Mouse (Mus musculus) cerebral cortex, adult 2 months (tissue): ENCODE data around the gene Ddit4l.

Experiments used
- WGBS: fragments of 180-500 bp; shearing (Covaris S2); methylation state at CpG from one replicate; pipeline ENCODE4 v1.1.7; 2018; 5-methylcytosine and 5-hydroxymethylcytosine counted together

Ddit4l gene

GRCm38 (mm10) chr3:137647427-137648100, 26.2 kb downstream of the Ddit4l start:
- WGBS: 42% methylated on average over 12 of the region's 12 CpGs

GRCm38 (mm10) chr3:137649112-137649511, 27.7 kb downstream of the Ddit4l start:
- 34% methylated on average over 5 of the region's 5 CpGs for WGBS

GRCm38 (mm10) chr3:137652853-137653252, 31.4 kb downstream of the Ddit4l start:
- WGBS: 89% methylated on average over 2 of the region's 2 CpGs

GRCm38 (mm10) chr3:137671224-137671623, 49.8 kb downstream of the Ddit4l start, which contains the start of gene Gm21962:
TSS of gene Gm21962 (plus strand) at chr3:137671524.
- WGBS: no CpG with 5 or more reads among the region's 3 CpGs
